Mouse (Mus musculus) spleen, adult 2 months (tissue): ENCODE results near the gene Arhgap27. TPM values are rescaled to one million over a fixed set of nuclear protein-coding genes. Genes with fewer than 3 reads are reported as not detected.

Source experiments
- DNase-seq, 2 experiments: peaks; one replicate each; pipeline versions ENCODE4 v3.0.0 to v3.0.0-alpha.2; 2012 to 2021; ENCODE audit warnings: low spot score in 2 of 2, low read depth in 1 of 2
- H3K27ac ChIP-seq: fragments of 200-500 bp; 2 replicates; pipeline ENCODE4 v1.5.1; 2012; ENCODE audit warnings: low read length, inconsistent platforms; ENCODE audit not compliant: insufficient read depth
- H3K27me3 ChIP-seq: fragments of 200-500 bp; 2 replicates; pipeline ENCODE4 v1.6.1; 2012; ENCODE audit warnings: mild to moderate bottlenecking, moderate library complexity, low read length, inconsistent platforms; ENCODE audit not compliant: control insufficient read depth, insufficient read depth
- H3K36me3 ChIP-seq: fragments of 200-500 bp; 2 replicates; pipeline ENCODE4 v1.6.1; 2012; ENCODE audit warnings: mild to moderate bottlenecking, low read length, inconsistent platforms; ENCODE audit not compliant: control insufficient read depth, insufficient read depth
- H3K4me1 ChIP-seq: fragments of 200-500 bp; 2 replicates; pipeline ENCODE4 v1.6.1; 2011; ENCODE audit warnings: inconsistent platforms; ENCODE audit not compliant: control insufficient read depth, insufficient read depth, insufficient read length
- H3K4me3 ChIP-seq: fragments of 200-500 bp; 2 replicates; pipeline ENCODE4 v1.5.1; 2011; ENCODE audit warnings: mild to moderate bottlenecking, inconsistent platforms; ENCODE audit not compliant: insufficient read depth, insufficient read length; ENCODE audit errors: extremely low read depth
- CTCF ChIP-seq: fragments of 200-500 bp; IDR thresholded peaks from 2 replicates; pipeline ENCODE4 v1.5.1; 2011; ENCODE audit warnings: mild to moderate bottlenecking, inconsistent platforms; ENCODE audit not compliant: insufficient read depth, insufficient read length, insufficient replicate concordance; ENCODE audit errors: extremely low read depth
- POLR2A ChIP-seq: fragments of 200-500 bp; IDR thresholded peaks from 2 replicates; pipeline ENCODE4 v1.6.1; 2011; ENCODE audit warnings: low read depth, low read length, inconsistent platforms
- WGBS: fragments of 180-500 bp; shearing (Covaris S2); methylation state at CpG from one replicate; pipeline ENCODE4 v1.1.7; 2018; 5-methylcytosine and 5-hydroxymethylcytosine counted together
- polyA plus RNA-seq: library from polyadenylated mRNA; depleted of rRNA; stranded (reverse); fragments of >200 nt; gene quantifications from 2 replicates; pipeline ENCODE4 v1.2.3, GENCODE M21; 2012

The Arhgap27 gene
- polyA plus RNA-seq, 1 experiment, result 90.0 TPM

- no peak for TF ChIP-seq POLR2A
- TF ChIP-seq CTCF, result no peak
- Histone ChIP-seq H3K27me3 (no peaks in the 10 kb centered on the region), H3K27ac (no peak overlapping the region; the same call in 1 of the 2 replicates), H3K36me3 (peaks cover 12% of the 10 kb centered on the region), H3K4me3 (no peak overlapping the region), H3K4me1 (peaks cover 8% of the 10 kb centered on the region; the same call in 1 of the 2 replicates)
- WGBS, result 77% methylated on average over 7 of the region's 7 CpGs
- no peak for DNase-seq
Measured at GRCm38 (mm10) chr11:103406551-103406950, 43.1 kb upstream of the Arhgap27 start.

GRCm38 (mm10) chr11:103405814-103406213 is 42.3 kb upstream of the Arhgap27 start:
- H3K4me3 ChIP-seq, result no peak overlapping the region
- no peak for DNase-seq
- WGBS, result 90% methylated on average over 1 of the region's 1 CpGs
- peaks cover 12% of the 10 kb centered on the region for H3K36me3 ChIP-seq
- H3K27ac ChIP-seq, result no peak overlapping the region
- H3K27me3 ChIP-seq, result no peaks in the 10 kb centered on the region
- no peak for TF ChIP-seq POLR2A
- no peak for TF ChIP-seq CTCF
- H3K4me1 ChIP-seq, result peaks cover 4% of the 10 kb centered on the region; the same call in 1 of the 2 replicates

- H3K4me1 ChIP-seq, result no peaks in the 10 kb centered on the region; the same call in 1 of the 2 replicates
- H3K36me3 ChIP-seq, result peaks cover 12% of the 10 kb centered on the region
- H3K27me3 ChIP-seq, result no peaks in the 10 kb centered on the region
- H3K27ac ChIP-seq, result no peak overlapping the region
- TF ChIP-seq CTCF (no peak), POLR2A (no peak)
- no peak for DNase-seq
- H3K4me3 ChIP-seq, result no peak overlapping the region
Measured at GRCm38 (mm10) chr11:103404618-103405017, 41.1 kb upstream of the Arhgap27 start.

GRCm38 (mm10) chr11:103403776-103404175 is 40.3 kb upstream of the Arhgap27 start:
- H3K27me3 ChIP-seq, result no peaks in the 10 kb centered on the region
- no peak overlapping the region for H3K4me3 ChIP-seq
- DNase-seq, result no peak
- 79% methylated on average over 4 of the region's 4 CpGs for WGBS
- H3K27ac ChIP-seq, result no peak overlapping the region
- TF ChIP-seq POLR2A (no peak), CTCF (no peak)
- no peaks in the 10 kb centered on the region; the same call in 1 of the 2 replicates for H3K4me1 ChIP-seq
- H3K36me3 ChIP-seq, result peaks cover 10% of the 10 kb centered on the region

DNA sequence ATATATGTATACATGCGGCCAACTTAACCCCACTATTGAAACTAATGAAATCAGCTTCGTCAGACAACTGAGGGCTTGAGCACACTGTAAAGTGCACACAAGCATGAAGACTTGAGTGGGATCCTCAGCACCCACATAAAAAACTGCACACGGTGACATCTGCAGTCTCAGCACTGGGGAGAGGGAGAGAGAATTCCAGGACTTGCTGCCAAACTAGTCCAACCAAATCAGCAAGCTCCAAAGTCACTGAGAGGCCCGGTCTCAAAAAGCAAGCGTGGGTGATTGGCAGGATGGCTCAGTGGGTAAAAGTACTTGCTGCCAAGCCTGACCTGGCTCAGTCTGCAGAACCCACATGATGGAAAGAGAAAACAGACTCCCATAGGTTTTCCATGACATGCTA is 39.2 kb upstream of the Arhgap27 start:
- Histone ChIP-seq H3K27me3 (no peaks in the 10 kb centered on the region), H3K4me3 (no peak overlapping the region), H3K27ac (no peak overlapping the region), H3K4me1 (no peaks in the 10 kb centered on the region; the same call in 1 of the 2 replicates), H3K36me3 (peaks cover 9% of the 10 kb centered on the region)
- 95% methylated on average over 5 of the region's 5 CpGs for WGBS
- DNase-seq, result no peak
- no peak for TF ChIP-seq CTCF
- TF ChIP-seq POLR2A, result no peak

DNA sequence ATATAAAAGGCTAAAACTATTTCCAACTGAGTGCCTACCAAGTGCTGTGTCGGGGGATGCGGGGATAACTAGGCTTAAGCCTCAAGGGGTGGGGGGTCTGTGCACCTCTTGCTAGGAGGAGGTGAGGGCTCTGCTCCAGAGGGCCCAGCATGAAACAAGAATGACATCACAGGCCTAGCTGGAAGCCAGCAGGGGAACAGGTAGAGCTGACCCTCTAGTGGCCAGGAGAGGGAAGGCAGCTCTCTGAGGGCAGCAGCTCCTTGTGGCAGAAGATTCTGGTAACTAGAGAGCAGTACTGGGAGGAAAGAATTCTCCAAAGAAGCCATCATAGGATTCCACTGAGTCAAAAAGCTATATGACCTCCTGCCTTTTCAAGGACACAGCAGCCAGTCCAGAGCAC is 38.7 kb upstream of the Arhgap27 start:
- DNase-seq, result peak in 1 of 2 experiments; percentile 71
- Histone ChIP-seq H3K4me3 (no peak overlapping the region), H3K4me1 (no peaks in the 10 kb centered on the region; the same call in 1 of the 2 replicates), H3K27ac (no peak overlapping the region), H3K36me3 (peaks cover 9% of the 10 kb centered on the region), H3K27me3 (no peaks in the 10 kb centered on the region)
- TF ChIP-seq CTCF (peak; percentile 77; the same call in 1 of the 2 replicates), POLR2A (no peak)
- WGBS, result 92% methylated on average over 2 of the region's 2 CpGs

GRCm38 (mm10) chr11:103399986-103400385 is 36.5 kb upstream of the Arhgap27 start:
- DNase-seq, result no peak
- Histone ChIP-seq H3K36me3 (peaks cover 21% of the 10 kb centered on the region), H3K27ac (no peak overlapping the region), H3K4me3 (no peak overlapping the region), H3K4me1 (no peaks in the 10 kb centered on the region), H3K27me3 (no peaks in the 10 kb centered on the region)
- WGBS, result 81% methylated on average over 4 of the region's 4 CpGs
- no peak for TF ChIP-seq CTCF
- TF ChIP-seq POLR2A, result no peak
